Mouse (Mus musculus) forebrain, embryonic 13.5 days (tissue): ENCODE data around the gene Spns1. TPM values are rescaled to one million over a fixed set of nuclear protein-coding genes. Genes with fewer than 3 reads are reported as not detected.
"Not testable (repeated sequence)": the region's sequence is repeated elsewhere in the genome, so short reads cannot be mapped to it uniquely, and the experiment has no call there.

Experiments used
- ATAC-seq: fragments of 200-750 bp; cut with Nextera tagmentation; 2 replicates; pipeline ENCODE4 v1.8.0; 2017
- H3K27ac ChIP-seq: fragments of 300-500 bp; sonication (generic); 2 replicates; pipeline ENCODE4 v1.5.1; 2015; ENCODE audit warnings: inconsistent platforms, mild to moderate bottlenecking, moderate library complexity
- H3K27me3 ChIP-seq: fragments of 300-500 bp; sonication (generic); 2 replicates; pipeline ENCODE4 v1.6.1; 2015; ENCODE audit warnings: mild to moderate bottlenecking, inconsistent platforms
- H3K36me3 ChIP-seq: fragments of 300-500 bp; sonication (generic); 2 replicates; pipeline ENCODE4 v1.6.1; 2015; ENCODE audit warnings: mild to moderate bottlenecking, inconsistent platforms; ENCODE audit not compliant: poor library complexity, severe bottlenecking
- H3K4me1 ChIP-seq: fragments of 300-500 bp; sonication (generic); 2 replicates; pipeline ENCODE4 v1.6.1; 2015; ENCODE audit warnings: inconsistent platforms
- H3K4me2 ChIP-seq: fragments of 300-500 bp; sonication (generic); 2 replicates; pipeline ENCODE4 v1.6.1; 2015; ENCODE audit warnings: inconsistent platforms, mild to moderate bottlenecking, moderate library complexity
- H3K4me3 ChIP-seq: fragments of 300-500 bp; sonication (generic); 2 replicates; pipeline ENCODE4 v1.5.1; 2015; ENCODE audit warnings: mild to moderate bottlenecking, inconsistent platforms
- H3K9ac ChIP-seq: fragments of 300-500 bp; sonication (generic); 2 replicates; pipeline ENCODE4 v1.6.1; 2015; ENCODE audit warnings: mild to moderate bottlenecking, inconsistent platforms
- H3K9me3 ChIP-seq: fragments of 300-500 bp; sonication (generic); replicated peaks from 2 replicates; pipeline ENCODE4 v1.6.1; 2016; ENCODE audit warnings: inconsistent platforms
- WGBS: fragments of 180-500 bp; shearing (Covaris S2); methylation state at CpG from one replicate; pipeline ENCODE4 v1.1.7; 2015; 5-methylcytosine and 5-hydroxymethylcytosine counted together
- polyA plus RNA-seq: library from polyadenylated mRNA; unstranded; fragments of >200 nt; fragmentation: Nextera tagmentation; extraction: Ambion mirVana; gene quantifications from 2 replicates; pipeline ENCODE4 v1.2.1, GENCODE M21; 2015

Spns1 gene
- polyA plus RNA-seq, 1 experiment from 2014 or later = 58.6 TPM

DNA sequence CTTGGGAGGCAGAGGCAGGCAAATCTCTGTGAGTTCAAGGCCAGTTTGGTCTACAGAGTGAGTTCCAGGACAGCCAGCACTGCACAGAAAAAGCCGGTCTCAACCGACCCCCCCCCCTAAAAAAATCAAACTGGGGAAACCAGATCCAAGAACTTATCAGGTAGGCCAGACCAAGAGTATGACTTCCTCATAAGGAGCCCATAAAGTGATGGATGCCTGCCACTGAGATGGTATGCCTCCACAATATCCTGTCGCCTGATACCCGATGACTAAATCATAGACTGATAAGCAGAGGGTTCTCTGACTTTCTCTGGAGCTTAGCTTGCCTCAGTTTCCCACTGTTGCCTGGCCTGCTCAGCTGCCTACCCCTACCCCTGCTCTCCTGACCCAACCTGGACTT, 20.6 kb upstream of the Spns1 start:
- Histone ChIP-seq H3K9ac (no peak overlapping the region), H3K27ac (no peak overlapping the region), H3K27me3 (no peaks in the 10 kb centered on the region), H3K9me3 (no peaks in the 10 kb centered on the region), H3K4me1 (peaks cover 16% of the 10 kb centered on the region), H3K4me3 (no peak overlapping the region), H3K36me3 (peaks cover 3% of the 10 kb centered on the region; the same call in 1 of the 2 replicates), H3K4me2 (no peak overlapping the region)
- WGBS = over 99% methylated on average over 4 of the region's 4 CpGs
- no peak for ATAC-seq

DNA sequence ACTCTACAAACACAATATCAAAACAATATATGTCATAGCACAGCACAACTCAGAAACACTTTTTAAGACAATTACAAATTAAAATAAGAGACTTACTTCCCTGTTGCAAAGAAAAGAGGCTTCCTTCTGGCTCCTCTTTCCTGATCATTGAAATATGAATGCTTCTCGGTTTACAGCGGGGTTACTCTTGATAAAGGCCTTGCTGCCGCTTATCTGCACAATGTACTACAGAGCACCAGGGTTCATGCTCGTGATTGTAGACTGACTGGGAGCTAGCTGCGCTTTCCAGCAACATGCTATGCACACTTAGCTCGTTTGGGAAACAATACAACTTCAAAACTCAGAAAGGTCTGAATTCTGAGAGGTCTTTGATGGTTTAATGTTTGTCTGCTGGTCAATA, 20.0 kb upstream of the Spns1 start:
- Histone ChIP-seq H3K27me3 (no peaks in the 10 kb centered on the region), H3K27ac (no peak overlapping the region), H3K4me2 (peak overlapping the region; percentile 37), H3K9ac (no peak overlapping the region), H3K4me1 (peaks cover 16% of the 10 kb centered on the region), H3K9me3 (no peaks in the 10 kb centered on the region), H3K36me3 (peaks cover 3% of the 10 kb centered on the region; the same call in 1 of the 2 replicates), H3K4me3 (no peak overlapping the region)
- WGBS = 49% methylated on average over 6 of the region's 6 CpGs
- ATAC-seq = no peak

DNA sequence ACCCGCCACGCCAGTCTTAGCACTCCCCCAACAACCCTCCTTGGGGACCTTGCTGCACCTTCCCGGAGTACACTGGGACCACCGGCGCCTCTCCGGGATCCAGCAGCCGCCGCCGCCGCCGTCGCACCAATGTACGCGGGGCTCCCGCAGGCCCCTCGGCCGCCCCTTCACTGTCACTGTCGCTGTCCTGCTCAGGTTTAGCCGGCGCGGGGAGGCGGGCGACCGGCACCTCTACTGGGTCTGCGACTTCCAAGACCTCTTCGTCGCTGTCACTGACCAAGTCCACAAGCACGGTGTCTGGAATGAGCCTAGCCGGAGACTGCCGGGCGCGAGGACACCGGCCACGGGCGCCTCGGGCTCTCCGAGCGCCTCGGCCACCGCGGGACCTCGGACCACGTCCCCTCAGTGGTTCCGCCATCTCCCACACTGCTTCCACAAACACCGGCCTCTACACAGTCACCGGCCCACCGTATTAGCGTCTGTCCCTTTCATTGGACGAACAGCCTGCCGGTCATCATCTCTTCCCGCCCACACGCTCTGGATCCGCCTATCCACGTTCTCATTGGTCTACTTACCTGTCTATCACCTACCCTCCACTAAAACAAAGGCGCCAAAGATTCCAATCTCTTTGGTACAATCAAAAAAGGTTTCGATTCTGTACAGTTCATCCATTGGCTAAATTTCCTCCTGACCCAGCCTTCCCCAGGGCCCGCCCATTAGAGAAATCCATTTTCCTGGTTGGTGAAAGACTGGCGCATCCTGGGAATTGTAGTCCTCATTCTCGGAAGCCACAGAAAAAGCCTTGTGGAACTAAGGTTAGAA, 19.3 kb upstream of the Spns1 start, which contains the start of gene Nfatc2ip:
Nfatc2ip (minus strand) TSS at position 440 of the 822 bp plus-strand sequence.
- 0 out of 2 replicates have a peak within 1 kb of the TSS, but pooled peaks have one; percentile 17 for H3K27ac ChIP-seq
- ATAC-seq = peak; percentile 100
- WGBS = under 1% methylated on average over 59 of the region's 59 CpGs

DNA sequence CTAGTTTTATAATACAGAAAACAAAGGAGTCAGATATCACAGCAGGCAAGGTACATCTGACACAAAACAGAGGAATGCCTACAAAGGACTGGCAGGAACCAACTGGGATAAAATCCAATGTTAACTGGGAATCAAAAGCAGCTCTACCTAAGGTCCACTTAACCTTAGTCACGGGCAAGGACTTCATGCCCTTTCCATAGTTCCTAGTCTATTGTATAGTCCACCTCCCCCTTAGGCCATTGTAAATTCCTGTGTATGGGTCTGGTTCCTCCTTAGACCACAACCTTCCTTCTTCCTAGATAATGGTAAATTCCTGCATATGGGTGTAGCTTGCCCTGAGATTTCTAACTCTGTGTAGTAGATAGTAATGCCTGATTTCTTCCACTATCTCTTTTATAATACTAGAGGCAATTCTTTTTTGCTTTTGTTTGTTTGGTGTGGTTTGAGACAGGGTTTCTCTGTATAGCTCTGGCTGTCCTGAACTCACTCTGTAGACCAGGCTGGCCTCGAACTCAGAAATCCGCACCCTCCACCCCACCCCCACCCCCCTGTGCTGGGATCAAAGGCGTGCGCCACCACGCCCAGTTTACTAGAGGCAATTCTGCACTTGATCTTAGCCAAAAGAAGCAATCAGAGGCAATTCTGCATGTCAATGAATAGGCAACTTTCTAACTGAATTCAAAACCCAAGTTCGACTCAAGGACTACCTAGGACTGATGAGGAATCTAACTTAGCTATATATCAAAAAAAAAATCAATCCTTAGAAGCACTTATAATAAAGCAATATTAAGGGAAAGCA, 15.0 kb upstream of the Spns1 start:
- not testable (repeated sequence) for H3K27me3 ChIP-seq, H3K4me2 ChIP-seq, ATAC-seq, H3K9ac ChIP-seq, H3K4me3 ChIP-seq, H3K9me3 ChIP-seq, H3K27ac ChIP-seq
- peaks cover 48% of the 10 kb centered on the region for H3K36me3 ChIP-seq
- H3K4me1 ChIP-seq = peaks cover 15% of the 10 kb centered on the region
- WGBS = 88% methylated on average over 7 of the region's 7 CpGs

More for the DNA sequence above, 19.3 kb upstream of the Spns1 start, which contains the start of gene Nfatc2ip:
- peaks cover 8% of the 10 kb centered on the region for H3K36me3 ChIP-seq
- peak within 1 kb of the TSS; percentile 78 for H3K4me2 ChIP-seq
- H3K4me1 ChIP-seq = peaks cover 16% of the 10 kb centered on the region
- peak within 1 kb of the TSS; percentile 80 for H3K9ac ChIP-seq
- no peaks in the 10 kb centered on the region for H3K9me3 ChIP-seq
- H3K27me3 ChIP-seq = no peaks in the 10 kb centered on the region
- peak within 1 kb of the TSS; percentile 72 for H3K4me3 ChIP-seq

DNA sequence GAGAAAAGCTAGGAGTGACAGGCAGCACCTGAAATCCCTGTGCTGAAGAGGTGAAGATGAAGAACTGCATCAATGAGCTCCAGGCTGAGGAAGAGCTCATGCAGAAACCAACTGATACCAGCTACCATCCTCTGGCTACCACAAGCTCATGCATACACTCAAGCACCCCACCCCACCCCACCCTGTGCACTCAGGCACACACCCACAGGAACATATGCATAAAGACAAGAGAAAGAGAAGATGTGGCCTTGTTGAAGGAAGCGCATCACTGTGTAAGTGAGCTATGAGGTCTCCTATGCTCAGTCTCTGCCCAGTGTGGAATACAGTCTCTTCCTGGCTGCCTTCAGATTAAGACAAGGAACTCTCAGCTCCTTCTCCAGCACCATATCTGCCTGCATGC, 10.9 kb upstream of the Spns1 start:
- Histone ChIP-seq H3K27me3 (no peaks in the 10 kb centered on the region), H3K9ac (no peak overlapping the region), H3K4me2 (no peak overlapping the region), H3K4me1 (no peaks in the 10 kb centered on the region), H3K36me3 (peaks cover 73% of the 10 kb centered on the region), H3K4me3 (no peak overlapping the region), H3K9me3 (no peaks in the 10 kb centered on the region), H3K27ac (no peak overlapping the region)
- 96% methylated on average over 1 of the region's 1 CpGs for WGBS
- no peak for ATAC-seq

DNA sequence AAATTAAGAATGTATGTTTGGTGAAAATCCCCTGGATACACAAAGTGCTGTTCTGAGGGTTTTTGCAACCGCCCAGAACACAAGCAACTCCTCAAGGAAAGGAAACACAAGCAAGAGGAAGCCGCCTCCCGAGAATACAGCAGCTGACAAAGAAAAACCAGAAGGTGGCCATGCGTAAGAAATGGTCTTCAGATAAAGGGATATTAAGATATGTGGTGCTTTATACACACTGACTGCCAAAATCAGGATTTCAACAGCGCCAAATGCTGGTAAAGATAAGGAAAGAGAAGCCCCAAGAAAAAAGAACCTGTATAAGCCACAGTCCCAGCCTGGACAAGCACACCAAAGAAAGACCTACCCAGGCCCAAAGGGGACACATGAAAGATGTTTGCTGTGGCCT, 6.3 kb upstream of the Spns1 start:
- 88% methylated on average over 5 of the region's 5 CpGs for WGBS
- H3K4me2 ChIP-seq = no peak overlapping the region

DNA sequence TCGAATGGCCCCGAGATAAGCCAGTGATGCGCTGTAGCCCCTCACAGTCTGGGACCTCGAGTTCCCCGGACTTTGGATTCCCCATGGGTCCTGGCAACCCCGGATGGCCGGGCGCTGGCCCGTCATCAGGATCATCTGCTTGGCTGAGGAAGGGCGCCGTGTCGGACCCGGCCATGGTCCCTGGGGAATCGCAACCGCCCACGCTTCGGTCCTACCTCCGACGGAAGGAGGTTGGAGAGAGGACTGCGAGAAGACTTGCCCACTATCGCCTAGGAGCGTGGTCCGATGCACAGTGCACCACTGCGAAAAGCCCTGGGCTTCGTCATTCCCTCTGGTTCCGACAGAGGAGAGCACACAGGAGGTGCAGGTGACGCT, 360 bp downstream of the Spns1 start:
- no peak; the same call in 1 of the 2 replicates for ATAC-seq
- peak overlapping the region; percentile 82 for H3K4me3 ChIP-seq

More for the DNA sequence above, 6.3 kb upstream of the Spns1 start:
- Histone ChIP-seq H3K4me3 (no peak overlapping the region), H3K27ac (no peak overlapping the region), H3K27me3 (no peaks in the 10 kb centered on the region), H3K4me1 (no peaks in the 10 kb centered on the region), H3K36me3 (peaks cover 40% of the 10 kb centered on the region), H3K9me3 (no peaks in the 10 kb centered on the region), H3K9ac (no peak overlapping the region)
- ATAC-seq = no peak

DNA sequence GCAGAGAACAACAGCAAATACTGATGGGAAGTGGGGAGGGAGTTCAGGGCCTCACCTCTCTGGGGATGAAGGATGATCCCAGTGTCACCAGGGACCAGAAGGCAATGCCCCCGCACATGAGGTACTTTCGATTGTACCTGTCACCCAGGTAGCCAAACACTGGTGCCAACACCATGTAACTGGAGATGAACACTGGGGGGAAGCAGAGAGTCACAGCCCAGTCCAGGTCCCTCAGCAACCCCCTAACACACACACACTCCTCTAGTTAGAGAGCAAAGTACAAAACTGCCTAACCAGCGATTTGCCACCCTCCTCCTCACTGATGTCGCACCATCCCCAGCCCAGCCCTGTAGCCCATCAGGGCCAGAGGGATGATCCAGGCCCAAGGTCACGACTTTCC, 2.2 kb downstream of the Spns1 start:
- ATAC-seq = no peak
- H3K4me1 ChIP-seq = peaks cover 24% of the 10 kb centered on the region
- 72% methylated on average over 5 of the region's 5 CpGs for WGBS
- H3K9me3 ChIP-seq = no peaks in the 10 kb centered on the region
- H3K27ac ChIP-seq = no peak overlapping the region
- H3K4me3 ChIP-seq = no peak overlapping the region
- no peak overlapping the region for H3K4me2 ChIP-seq
- no peaks in the 10 kb centered on the region for H3K27me3 ChIP-seq
- H3K9ac ChIP-seq = no peak overlapping the region
- peaks cover 52% of the 10 kb centered on the region for H3K36me3 ChIP-seq

More for the DNA sequence above, 360 bp downstream of the Spns1 start:
- H3K9me3 ChIP-seq = no peaks in the 10 kb centered on the region
- H3K27ac ChIP-seq = no peak overlapping the region
- peaks cover 24% of the 10 kb centered on the region for H3K4me1 ChIP-seq
- peaks cover 33% of the 10 kb centered on the region for H3K36me3 ChIP-seq
- H3K9ac ChIP-seq = peak overlapping the region; percentile 81
- WGBS = 2% methylated on average over 27 of the region's 27 CpGs
- H3K4me2 ChIP-seq = peak overlapping the region; percentile 93
- H3K27me3 ChIP-seq = no peaks in the 10 kb centered on the region

DNA sequence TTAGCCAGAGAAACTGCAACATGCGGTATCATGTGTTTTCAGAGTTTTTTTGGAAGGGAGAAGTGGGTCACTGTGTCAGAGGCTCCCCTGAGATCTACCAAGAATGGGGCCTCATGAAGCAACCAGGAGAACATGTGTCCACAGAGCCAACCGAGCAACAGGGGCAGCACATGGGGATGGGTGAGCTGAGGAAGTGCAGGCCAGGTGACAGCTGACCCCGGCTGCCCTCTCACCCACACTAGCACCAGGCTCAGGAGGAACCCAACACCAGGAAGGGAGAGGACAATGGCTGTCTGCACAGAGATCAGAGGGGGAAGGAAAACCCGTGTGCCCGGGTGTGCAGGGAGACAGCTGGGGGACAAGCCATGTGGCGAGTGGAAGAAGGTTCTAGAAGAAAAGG, 2.7 kb downstream of the Spns1 start:
- H3K9ac ChIP-seq = no peak overlapping the region
- no peaks in the 10 kb centered on the region for H3K27me3 ChIP-seq
- ATAC-seq = no peak
- peaks cover 57% of the 10 kb centered on the region for H3K36me3 ChIP-seq
- H3K27ac ChIP-seq = no peak overlapping the region
- WGBS = 83% methylated on average over 6 of the region's 6 CpGs
- no peak overlapping the region for H3K4me3 ChIP-seq
- no peak overlapping the region for H3K4me2 ChIP-seq
- H3K9me3 ChIP-seq = no peaks in the 10 kb centered on the region
- H3K4me1 ChIP-seq = peaks cover 24% of the 10 kb centered on the region

DNA sequence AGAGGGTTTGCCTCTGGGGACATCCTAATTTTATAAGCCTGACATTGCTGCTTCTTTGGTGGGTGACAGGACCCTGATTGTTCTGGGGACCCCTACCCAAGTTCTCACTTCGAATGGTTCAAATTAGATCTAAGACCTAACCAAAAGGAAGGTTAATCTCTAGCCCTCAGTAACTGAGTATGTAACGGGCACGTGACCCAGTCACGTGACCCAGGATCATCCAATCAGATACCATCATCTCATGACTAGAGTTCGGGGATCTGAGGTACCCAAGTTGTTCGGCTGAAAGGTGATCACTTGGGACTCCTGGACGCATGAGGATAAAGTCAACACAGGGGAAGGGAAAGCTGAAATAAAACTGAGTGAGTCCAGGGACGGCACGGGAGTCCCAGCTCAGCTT, 4.2 kb downstream of the Spns1 start:
- no peak overlapping the region for H3K4me2 ChIP-seq
- H3K4me3 ChIP-seq = no peak overlapping the region
- no peaks in the 10 kb centered on the region for H3K9me3 ChIP-seq
- peaks cover 65% of the 10 kb centered on the region for H3K36me3 ChIP-seq
- no peak for ATAC-seq
- no peak overlapping the region for H3K9ac ChIP-seq
- WGBS = 80% methylated on average over 9 of the region's 9 CpGs
- no peaks in the 10 kb centered on the region for H3K27me3 ChIP-seq
- no peak overlapping the region for H3K27ac ChIP-seq
- H3K4me1 ChIP-seq = peaks cover 20% of the 10 kb centered on the region

DNA sequence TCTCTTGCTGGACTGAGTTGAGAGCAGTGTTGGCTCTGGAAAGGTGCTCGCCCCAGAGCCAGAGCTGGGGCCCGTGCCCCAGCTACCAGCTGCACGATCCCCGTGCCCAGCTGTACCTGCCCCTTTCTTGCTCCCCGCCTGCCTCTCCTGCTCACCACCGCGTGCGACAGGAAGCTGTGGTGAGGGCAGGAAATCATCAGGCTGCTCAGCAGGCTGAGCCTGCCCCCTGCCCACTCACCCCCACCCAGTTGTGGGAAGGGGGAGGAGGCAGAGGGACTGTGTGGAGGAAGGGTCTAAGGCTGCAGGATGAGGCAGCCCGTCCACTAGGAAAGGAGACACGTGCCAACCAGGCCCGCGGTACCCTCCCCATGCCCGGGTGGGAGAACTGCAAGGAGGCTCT, 7.9 kb downstream of the Spns1 start, which contains the start of gene Lat:
Lat (minus strand) TSS at position 178 of the 400 bp plus-strand sequence.
- no peak for ATAC-seq
- H3K36me3 ChIP-seq = peaks cover 67% of the 10 kb centered on the region
- no peaks in the 10 kb centered on the region for H3K9me3 ChIP-seq
- H3K4me3 ChIP-seq = no peak within 1 kb of the TSS
- no peak within 1 kb of the TSS for H3K4me2 ChIP-seq
- H3K9ac ChIP-seq = no peak within 1 kb of the TSS
- no peaks in the 10 kb centered on the region for H3K27me3 ChIP-seq
- no peak within 1 kb of the TSS for H3K27ac ChIP-seq
- H3K4me1 ChIP-seq = no peaks in the 10 kb centered on the region
- WGBS = 84% methylated on average over 13 of the region's 13 CpGs

DNA sequence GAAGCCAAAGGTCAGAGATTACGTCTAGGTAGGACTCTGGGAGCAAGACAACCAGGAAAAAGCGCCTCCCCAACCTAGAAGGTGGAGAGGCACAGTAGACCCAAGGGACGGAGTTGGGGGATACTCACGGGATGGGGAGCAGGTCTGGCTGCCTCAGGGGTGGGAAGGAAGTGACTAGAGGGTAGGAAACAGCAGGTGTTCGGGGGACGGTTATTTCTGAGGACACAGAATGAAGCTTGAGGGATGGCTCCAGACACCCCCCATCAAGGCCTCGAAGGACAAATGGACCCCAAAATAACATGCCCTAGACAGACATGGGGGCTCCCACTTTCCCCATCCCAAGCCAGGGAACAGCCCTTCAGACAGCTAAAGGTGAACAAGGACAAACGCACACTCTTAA, 8.9 kb downstream of the Spns1 start:
- no peak overlapping the region for H3K4me2 ChIP-seq
- no peak overlapping the region for H3K4me3 ChIP-seq
- H3K9ac ChIP-seq = no peak overlapping the region
- H3K9me3 ChIP-seq = no peaks in the 10 kb centered on the region
- H3K4me1 ChIP-seq = no peaks in the 10 kb centered on the region
- WGBS = 91% methylated on average over 8 of the region's 8 CpGs
- no peaks in the 10 kb centered on the region for H3K27me3 ChIP-seq
- no peak for ATAC-seq
- peaks cover 64% of the 10 kb centered on the region for H3K36me3 ChIP-seq
- no peak overlapping the region for H3K27ac ChIP-seq
